Mouse (Mus musculus): ENCODE measurements around the gene Sf1.

Gene Sf1

GRCm38 (mm10) chr19:6363411-6364240 lies at the start of gene Sf1:
Gene Sf1 (plus strand): TSS chr19:6363690.
- peak; percentile 99 to 100 for DNase-seq

DNA sequence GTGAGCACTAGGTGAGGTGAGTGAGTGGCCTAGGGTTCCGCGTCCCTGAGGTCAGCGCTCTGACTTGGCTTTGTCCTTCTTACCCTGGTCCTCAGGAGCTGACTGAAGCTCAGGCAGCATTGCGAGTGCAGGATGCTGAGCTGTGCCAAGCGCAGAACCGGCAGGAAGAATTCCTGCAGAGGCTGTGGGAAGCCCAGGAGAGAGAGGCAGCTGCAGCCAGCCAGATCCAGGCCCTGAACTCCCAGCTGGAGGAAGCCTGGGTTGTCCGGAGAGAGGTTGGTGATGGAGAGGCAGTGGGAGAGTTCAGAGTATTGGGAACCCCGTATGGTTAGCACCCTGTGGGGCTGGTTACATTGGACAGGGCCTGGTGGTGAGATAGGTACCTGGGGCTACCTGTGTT lies 49.7 kb upstream of the Sf1 start:
- no peak for DNase-seq

DNA sequence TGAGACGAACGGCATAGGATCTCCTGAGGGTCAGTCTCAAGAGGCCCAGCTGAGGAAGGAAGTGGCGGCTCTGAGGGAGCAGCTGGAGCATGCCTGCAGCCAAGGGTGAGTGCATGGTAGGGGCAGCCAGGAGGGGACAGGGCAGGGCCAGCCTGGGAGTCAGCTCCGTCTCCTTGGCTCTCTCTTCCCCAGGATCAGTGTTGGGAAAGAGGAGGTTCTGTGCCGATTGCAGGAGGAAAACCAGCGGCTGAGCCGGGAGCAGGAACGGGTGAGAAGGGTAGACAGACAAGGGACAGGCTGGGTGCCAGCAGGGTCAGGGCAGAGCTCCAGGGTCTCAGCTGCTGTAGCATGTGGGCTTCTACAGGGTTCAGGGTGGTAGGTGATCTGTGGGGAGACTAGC lies 49.0 kb upstream of the Sf1 start:
- no peak for DNase-seq

DNA sequence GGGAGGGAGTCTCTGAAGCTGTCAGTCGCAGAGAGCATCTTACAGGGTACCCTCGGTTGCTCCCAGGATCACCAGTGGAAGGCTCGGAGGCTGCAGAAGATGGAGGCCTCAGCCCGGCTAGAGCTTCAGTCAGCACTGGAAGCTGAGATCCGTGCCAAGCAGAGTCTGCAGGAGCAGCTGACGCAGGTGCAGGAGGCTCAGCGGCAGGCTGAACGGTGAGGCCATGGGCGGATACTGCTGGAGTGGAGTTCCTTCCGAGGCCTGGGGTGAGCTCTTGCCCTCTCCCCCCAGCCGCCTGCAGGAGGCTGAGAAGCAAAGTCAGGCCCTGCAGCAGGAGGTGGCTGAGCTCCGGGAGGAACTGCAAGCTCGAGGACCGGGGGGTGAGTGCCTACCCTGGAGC lies 47.9 kb upstream of the Sf1 start:
- DNase-seq, result no peak

GRCm38 (mm10) chr19:6318145-6318544 lies 45.3 kb upstream of the Sf1 start:
- no peak for DNase-seq

DNA sequence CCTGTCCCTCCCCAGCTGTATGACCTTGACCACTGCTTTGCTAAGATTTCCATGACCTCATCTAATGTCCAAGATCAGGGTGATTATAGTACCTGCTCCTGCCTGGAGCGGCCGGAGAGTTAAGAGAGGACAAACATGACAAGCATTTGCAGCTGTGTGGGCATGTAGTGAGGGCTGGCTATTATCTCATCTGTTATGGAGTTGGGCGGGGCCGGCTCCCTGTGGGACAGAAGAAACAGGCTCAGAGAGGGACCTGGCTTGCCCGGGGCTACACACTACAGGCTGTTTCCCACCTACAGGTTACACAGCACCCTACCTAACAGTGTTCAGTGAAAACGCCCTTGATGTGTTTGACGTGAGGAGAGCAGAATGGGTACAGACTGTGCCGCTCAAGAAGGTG lies 42.1 kb upstream of the Sf1 start:
- DNase-seq, result no peak

- peak; percentile 39 to 63 for DNase-seq
Measured at GRCm38 (mm10) chr19:6321786-6322621, 41.5 kb upstream of the Sf1 start.

- no peak for DNase-seq
Measured at GRCm38 (mm10) chr19:6324751-6325150, 38.7 kb upstream of the Sf1 start.

DNA sequence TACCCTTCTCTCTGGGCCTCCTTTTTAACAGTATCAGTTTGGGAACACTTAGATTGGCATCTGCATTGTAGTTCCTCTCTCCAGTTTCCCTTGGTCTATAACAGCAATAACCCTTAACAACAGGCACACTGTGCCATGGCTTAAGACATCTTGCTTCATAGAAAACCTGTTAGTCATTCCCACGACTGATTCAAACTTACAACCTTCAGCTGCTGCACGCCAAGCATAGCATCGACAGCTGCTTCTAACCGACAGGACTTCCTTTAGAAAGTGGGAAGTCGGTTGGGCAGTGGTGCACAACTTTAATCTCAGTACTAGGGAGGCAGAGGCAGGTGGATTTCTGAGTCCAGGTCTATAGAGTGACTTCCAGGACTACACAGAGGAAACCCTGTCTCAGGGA lies 32.3 kb upstream of the Sf1 start:
- DNase-seq, result no peak

DNA sequence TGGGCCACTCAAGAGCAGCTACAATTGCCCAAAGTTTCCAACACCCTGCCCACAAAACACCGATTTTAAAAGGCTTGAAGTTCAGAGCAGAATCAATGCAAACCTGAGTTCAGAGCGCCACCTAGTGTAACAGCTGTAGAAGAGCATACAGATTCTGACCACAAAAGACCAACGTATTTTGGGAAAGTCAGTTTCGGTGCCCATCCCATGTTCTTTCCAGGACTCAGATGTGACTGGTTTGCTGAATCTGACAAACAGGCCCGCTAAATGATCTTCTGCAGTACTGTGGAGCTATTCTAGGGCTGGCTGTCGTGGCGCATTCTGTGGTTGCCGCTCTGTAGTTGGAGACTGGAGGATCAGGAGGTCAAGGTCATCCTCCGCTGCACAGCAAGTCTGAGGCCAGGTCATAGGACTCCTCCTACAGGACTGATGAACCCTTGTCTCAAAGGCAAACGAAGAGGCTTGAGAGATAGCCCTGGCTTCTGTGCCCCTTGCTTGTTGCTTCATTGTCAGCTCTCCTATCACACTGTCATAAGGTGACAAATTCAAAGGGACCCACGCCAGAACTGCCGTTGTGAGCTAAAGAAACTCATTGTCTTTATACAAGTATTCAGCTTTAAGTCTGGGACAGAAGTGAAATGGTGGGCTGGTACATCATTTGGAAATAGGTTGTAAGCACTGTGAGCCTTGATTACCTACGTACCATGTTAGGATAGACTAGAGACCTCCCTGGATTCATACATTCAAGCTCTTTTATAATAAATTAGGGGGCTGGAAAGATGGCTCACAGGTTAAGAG lies 31.6 kb upstream of the Sf1 start:
- peak; percentile 59 to 70 for DNase-seq

DNA sequence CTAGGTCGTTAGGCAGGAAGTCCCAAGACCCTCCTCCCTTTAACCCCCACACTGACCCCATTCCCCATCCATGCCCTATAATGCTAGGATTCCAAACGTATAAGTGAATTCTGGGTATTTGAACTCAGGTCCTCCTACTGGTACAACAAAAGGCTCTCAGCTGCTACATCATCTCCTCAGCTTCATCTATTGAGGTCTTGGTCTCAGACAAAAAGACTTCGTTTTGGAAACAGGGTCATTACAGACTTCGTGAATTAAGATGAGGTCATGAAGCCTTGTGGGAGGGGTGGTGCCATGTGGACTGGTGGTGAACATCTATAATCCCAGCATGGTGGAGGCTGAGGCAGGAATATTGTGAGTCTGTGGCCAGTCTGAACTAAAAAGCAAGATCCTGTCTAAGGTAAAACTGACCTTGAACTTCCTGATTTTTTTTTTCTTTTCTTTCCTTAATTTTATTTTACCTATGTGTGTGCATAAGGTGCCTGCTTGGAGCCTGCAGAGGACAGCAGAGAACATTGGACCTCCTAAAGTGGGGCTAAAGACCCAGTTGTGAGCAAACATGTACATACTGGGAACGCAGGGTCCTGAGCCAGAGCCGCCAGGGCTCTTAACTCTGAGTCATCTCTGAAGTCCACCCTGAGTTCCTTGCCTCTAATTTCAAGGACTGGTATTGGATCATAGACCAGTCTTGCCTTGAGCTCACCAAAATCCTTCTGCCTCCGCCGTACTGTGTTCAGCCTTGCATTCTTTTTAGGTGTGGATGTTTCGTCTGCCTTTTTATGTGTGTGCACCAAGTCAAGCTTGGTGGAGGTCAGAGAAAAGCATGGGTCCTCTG lies 29.5 kb upstream of the Sf1 start:
- DNase-seq, result no peak

DNA sequence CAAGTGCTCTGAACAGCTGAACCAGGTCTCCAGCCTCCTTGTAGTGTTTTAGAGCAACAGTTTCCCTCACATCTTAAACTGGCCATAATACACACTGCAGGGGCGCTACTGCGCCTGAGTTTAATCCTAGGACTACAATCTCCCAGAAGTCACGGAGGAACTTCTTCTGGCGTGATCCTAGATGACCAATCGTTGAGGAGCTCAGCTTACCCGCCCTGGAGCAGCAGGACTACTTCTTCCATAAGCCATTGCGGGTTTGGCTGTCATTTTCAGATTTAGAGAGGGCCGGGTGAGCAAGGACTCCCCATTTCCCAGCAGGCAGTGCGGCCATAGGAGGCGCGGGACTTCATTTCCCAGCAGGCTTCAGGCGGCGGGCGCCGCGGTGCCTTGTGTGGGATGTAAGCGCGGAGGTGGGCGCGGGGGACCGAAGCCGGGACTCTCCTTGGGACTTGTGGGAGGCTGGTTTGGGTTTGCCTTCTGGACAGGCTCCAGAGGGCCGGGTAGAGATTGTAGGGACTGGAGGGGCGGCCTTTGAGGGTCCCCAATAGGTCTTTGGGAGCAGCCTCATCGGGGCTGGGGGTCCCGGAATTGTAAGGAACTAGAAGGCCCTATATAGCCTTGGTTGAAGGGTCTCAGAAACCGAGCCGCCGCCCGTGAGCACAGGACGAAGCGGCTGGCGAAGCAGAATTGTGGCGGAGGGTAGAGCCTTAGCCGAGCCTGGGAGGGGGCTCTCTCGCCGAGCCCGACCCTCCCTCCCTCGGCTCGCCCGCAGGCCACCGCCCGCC lies 28.6 kb upstream of the Sf1 start, which contains the start of gene Men1:
Men1 (plus strand) TSS at position 307 of the 785 bp plus-strand sequence.
- peak; percentile 92 to 96 for DNase-seq

DNA sequence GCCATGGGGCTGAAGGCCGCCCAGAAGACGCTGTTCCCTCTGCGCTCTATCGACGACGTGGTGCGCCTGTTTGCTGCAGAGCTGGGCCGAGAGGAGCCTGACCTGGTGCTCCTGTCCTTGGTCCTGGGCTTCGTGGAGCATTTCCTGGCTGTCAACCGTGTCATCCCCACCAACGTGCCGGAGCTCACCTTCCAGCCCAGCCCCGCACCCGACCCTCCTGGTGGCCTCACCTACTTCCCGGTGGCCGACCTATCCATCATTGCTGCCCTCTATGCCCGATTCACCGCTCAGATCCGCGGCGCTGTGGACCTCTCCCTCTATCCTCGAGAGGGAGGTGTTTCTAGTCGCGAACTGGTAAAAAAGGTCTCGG lies 28.0 kb upstream of the Sf1 start:
- peak; percentile 43 to 61 for DNase-seq

- no peak for DNase-seq
Measured at GRCm38 (mm10) chr19:6336920-6337319, 26.6 kb upstream of the Sf1 start.

GRCm38 (mm10) chr19:6338171-6338570 lies 25.3 kb upstream of the Sf1 start:
- no peak for DNase-seq

GRCm38 (mm10) chr19:6338716-6339115 lies 24.8 kb upstream of the Sf1 start:
- no peak for DNase-seq

GRCm38 (mm10) chr19:6339191-6339590 lies 24.3 kb upstream of the Sf1 start:
- DNase-seq, result no peak

- peak; percentile 54 to 73 for DNase-seq
Measured at GRCm38 (mm10) chr19:6339890-6340504, 23.5 kb upstream of the Sf1 start.

- peak; percentile 89 to 94 for DNase-seq
Measured at GRCm38 (mm10) chr19:6340524-6341452, 22.7 kb upstream of the Sf1 start, which contains the start of gene Map4k2. Gene Map4k2 (plus strand): TSS chr19:6341135.

Measured in kidney, postnatal 4 days (tissue).